Mouse (Mus musculus) heart, adult 9 months (tissue): ENCODE results near the gene Nop56.
A peak's percentile ranks its signal among the peaks of the same experiment; 100 is the strongest.

Experiments
- DNase-seq, 2 experiments: peaks; one replicate each; pipeline ENCODE4 v3.0.0; 2022; ENCODE audit warnings: low spot score in 2 of 2

Gene Nop56

GRCm38 (mm10) chr2:130274149-130274861 is at the start of gene Nop56:
Gene Nop56 (plus strand): TSS chr2:130274430.
- DNase-seq: peak; percentile 98 to 99

DNA sequence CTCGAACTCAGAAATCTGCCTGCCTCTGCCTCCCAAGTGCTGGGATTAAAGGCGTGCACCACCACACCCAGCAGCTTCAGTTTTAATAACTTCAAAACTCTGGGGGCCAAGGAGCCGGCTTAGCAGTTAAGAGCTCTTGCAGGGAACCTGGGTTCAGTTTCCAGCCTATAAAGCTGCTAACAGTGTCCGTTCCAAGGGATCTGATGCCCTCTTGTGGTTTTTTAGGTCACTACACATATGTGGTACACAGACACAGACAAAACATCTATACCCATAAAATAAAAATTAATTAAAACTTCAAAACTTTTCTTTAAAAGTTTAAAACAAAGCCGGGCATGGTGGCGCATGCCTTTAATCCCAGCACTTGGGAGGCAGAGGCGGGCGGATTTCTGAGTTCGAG is 27.3 kb upstream of the Nop56 start:
- no peak for DNase-seq

DNA sequence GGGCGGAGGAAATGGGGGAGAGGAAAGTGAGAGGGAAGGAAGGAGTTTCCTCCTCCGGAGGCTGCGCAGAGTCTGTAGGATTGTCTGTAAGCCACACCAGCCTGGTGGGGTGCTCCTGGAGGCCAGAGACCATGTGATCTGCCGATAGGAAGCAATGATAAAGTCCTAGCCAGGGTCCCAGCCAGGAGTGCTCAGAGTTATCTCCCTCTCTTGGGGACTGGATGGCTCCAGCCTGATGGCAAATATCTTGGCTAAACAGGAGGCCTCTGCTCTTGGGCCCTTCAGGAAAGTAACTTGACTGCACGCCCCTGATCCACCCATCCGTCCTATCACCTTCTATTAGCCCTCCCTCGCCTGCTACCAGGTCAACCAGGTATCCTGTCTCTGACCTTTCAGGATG is 26.0 kb upstream of the Nop56 start:
- DNase-seq: no peak

GRCm38 (mm10) chr2:130256762-130257161 is 17.5 kb upstream of the Nop56 start:
- DNase-seq: no peak

GRCm38 (mm10) chr2:130260822-130261221 is 13.4 kb upstream of the Nop56 start:
- DNase-seq: no peak

GRCm38 (mm10) chr2:130261914-130262313 is 12.3 kb upstream of the Nop56 start:
- DNase-seq: no peak

DNA sequence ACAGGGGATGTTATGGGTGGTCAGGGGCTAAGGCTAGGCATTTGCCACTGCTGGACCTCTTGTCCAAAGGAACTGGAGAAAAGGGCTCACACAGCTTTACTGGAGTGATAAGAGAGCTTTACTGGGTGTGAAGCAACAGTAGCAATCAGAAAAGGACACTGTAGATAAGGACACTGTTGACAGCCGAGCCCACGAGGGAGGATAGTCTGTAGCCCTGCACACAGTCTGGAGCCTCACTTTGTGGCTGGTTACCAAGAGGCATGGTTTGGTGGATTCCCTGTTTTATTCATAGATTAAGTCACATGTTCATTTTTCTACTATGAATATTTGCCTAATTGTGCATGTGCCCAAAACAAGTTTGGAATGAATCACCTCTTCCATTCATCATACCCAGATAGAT is 11.8 kb upstream of the Nop56 start:
- no peak for DNase-seq

DNA sequence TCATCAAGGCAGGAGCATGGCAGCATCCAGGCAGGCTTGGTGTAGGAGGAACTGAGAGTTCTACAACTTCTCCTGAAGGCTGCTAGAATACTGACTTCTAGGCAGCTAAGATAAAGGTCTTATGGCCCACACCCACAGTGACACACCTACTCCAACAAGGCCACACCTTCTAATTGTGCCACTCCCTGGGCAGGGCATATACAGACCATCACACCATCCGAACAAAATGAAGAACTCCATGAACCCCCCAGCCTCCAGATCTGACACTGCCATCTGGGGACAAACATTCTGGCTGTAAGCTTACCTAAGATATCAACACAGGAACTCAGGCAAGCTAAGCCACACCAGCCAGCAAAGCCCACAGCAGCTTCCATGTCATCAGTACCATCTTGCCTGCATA is 8.7 kb upstream of the Nop56 start:
- DNase-seq: no peak

GRCm38 (mm10) chr2:130268074-130268473 is 6.2 kb upstream of the Nop56 start:
- no peak for DNase-seq

DNA sequence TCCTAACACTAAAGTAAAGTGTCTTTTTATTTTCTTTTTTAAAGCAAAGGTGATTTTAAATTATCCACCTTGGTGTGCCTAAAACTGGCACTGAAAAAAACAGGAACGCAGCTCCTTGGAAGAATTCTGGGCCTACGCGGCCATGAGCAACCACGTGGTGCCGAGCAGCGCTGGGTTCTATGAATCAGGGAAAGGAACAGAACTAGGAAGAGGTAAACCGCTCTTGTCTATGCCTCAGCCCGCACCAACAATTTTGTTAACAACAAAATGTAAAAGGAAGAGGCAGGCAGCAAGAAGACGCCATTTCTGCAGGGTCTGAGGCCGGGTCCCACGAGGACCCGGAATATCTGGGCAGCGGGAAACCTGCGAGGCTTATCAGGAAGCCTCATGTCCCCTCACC is 498 bp upstream of the Nop56 start:
- no peak for DNase-seq

GRCm38 (mm10) chr2:130274862-130275261 is 632 bp downstream of the Nop56 start:
- DNase-seq: no peak

DNA sequence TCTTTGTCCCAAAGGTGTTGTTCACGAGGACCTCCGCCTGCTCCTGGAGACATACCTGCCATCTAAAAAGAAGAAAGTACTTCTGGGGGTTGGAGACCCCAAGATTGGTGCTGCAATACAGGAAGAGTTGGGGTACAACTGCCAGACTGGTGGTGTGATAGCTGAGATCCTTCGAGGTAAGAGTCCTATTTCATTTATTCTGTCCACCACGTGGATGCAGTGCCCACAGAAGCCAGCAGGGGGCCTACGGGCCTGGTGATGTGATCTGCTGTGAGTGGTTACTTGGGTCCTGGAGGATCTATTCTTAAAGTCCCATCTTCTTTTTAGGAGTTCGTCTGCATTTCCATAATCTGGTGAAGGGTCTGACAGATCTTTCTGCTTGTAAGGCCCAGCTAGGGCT is 1.4 kb downstream of the Nop56 start:
- no peak for DNase-seq

DNA sequence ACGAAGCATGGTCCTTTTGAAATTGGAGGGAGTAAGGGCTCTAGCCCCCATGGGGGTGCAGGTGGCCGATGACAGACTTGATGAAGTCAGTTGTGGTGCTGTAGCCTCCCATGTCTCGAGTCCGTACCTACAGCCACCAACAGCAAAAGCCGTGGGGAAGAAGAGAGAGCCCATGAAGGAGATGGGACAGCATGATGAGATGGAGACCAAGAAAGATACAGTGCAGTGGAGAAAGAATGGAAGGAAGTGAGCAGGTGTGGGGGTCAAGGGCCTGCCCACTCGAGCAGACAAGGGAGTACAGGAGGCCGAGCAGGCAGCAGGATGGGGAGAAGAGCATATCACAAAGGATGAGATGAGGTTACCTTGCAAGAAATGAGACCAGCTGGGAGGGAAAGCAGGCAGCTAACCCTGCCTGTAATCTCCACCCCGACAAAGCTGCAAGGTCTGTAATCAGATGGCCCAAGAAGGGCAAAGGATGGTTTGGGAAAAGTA is 5.4 kb downstream of the Nop56 start:
- no peak for DNase-seq

DNA sequence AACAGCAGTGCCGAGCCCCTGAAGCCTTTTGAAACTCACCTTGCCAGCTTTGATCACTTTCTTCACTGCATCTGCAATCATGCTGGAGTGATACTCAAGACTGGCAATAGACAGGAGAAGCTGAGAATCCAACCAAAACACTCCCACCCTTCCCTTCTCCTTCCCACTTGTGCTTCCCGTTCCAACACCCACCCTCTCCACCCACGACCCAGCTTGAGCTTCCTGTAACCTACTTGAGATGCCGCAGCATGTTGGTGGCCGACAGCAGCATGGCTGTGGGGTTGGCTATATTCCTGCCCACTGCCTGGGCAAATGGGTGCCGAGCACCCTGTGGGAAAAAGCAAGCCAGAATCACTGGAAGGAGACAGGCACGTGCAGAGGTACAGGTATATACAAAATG is 6.0 kb downstream of the Nop56 start:
- no peak for DNase-seq

DNA sequence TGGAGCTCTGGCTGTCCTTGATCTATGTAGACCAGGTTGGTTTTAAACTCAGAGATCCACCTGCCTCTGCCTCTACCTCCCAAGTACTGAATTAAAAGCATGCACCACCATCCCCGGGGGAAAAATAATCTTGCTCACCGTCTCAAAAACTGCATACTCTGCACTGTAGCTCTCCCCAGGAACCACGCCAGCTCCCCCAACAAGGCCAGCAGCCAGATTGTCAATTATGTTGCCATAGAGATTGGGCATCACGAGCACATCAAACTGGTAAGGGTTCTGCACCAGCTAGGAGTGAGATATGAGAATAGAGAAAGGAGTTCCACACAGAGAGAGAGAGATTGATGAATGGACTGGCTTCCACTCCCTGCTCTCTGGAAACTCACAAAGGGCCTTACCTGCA is 6.6 kb downstream of the Nop56 start:
- DNase-seq: no peak

GRCm38 (mm10) chr2:130283854-130284654 is 9.8 kb downstream of the Nop56 start, which contains the start of gene Idh3b:
Gene Idh3b (minus strand): TSS chr2:130284547.
- DNase-seq: peak; percentile 86 to 88

GRCm38 (mm10) chr2:130289086-130289485 is 14.9 kb downstream of the Nop56 start:
- DNase-seq: no peak

- DNase-seq: peak; percentile 51 to 56
Observed at GRCm38 (mm10) chr2:130291434-130291833, 17.2 kb downstream of the Nop56 start.

DNA sequence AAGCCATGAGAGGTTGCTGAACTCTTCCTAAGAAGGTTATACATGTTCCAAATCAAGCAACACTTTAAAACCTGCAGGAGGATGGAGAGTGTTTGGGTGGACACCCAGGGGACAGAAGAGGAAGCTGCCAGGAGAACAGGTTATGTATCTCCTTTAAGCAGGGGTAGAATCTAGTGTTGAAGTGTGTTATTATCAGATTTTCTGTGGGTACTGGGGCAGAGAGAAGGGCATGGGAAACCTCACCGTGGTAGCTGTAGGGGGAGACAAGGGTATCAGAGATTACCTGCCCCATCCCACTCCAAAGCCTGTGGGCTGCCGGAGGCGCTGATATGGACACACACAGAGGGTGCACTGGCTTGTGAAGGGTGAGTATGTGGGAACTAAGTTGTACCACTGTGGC is 18.8 kb downstream of the Nop56 start:
- DNase-seq: no peak

GRCm38 (mm10) chr2:130293486-130293885 is 19.3 kb downstream of the Nop56 start:
- peak; percentile 18 to 34 for DNase-seq

- peak in 1 of 2 experiments; percentile 18 for DNase-seq
Observed at GRCm38 (mm10) chr2:130294218-130294935, 20.1 kb downstream of the Nop56 start.

DNA sequence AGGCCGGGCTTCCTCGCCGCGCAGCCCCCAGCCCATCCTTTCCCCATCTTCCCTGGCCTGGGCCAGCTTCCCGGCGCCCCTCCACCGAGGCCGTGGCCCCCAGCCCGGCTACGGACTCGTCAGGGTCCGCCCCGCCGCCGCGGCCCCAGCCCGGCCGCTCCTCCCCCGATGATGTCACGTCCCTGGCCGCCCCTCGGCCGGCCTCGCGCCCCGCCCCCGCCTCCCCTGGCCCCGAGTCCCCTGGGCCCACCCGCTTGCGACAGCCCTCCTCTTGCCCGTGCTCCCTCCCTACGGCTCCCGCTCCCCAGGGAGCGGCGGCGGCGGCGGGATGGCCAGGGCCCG is 20.7 kb downstream of the Nop56 start, which contains the start of gene Ebf4:
TSS of gene Ebf4 (plus strand) at position 234 of the 342 bp plus-strand sequence.
- DNase-seq: peak; percentile 49 to 52
